Mouse (Mus musculus) limb, embryonic 12.5 days (tissue): Measurements from ENCODE around the gene Gm10295. TPM values are rescaled to one million over a fixed set of nuclear protein-coding genes. Genes with fewer than 3 reads are reported as not detected.
A peak's percentile ranks its signal among the peaks of the same experiment; 100 is the strongest.

Experiments used
- ATAC-seq: fragments of 200-750 bp; cut with Nextera tagmentation; 2 replicates; pipeline ENCODE4 v1.8.0; 2017; ENCODE audit warnings: low read depth, moderate TSS enrichment; ENCODE audit not compliant: insufficient number of reproducible peaks, insufficient read depth, low FRiP score, low TSS enrichment
- H3K27ac ChIP-seq: fragments of 300-500 bp; sonication (generic); 2 replicates; pipeline ENCODE4 v1.5.1; 2016; ENCODE audit warnings: mild to moderate bottlenecking, moderate library complexity
- H3K27me3 ChIP-seq: fragments of 300-500 bp; sonication (generic); 2 replicates; pipeline ENCODE4 v1.6.1; 2016; ENCODE audit warnings: mild to moderate bottlenecking, moderate library complexity
- H3K36me3 ChIP-seq: fragments of 300-500 bp; sonication (generic); 2 replicates; pipeline ENCODE4 v1.6.1; 2016; ENCODE audit warnings: mild to moderate bottlenecking, moderate library complexity
- H3K4me1 ChIP-seq: fragments of 300-500 bp; sonication (generic); replicated peaks from 2 replicates; pipeline ENCODE4 v1.6.1; 2016
- H3K4me2 ChIP-seq: fragments of 300-500 bp; sonication (generic); 2 replicates; pipeline ENCODE4 v1.6.1; 2016; ENCODE audit warnings: mild to moderate bottlenecking, moderate library complexity
- H3K4me3 ChIP-seq: fragments of 300-500 bp; sonication (generic); replicated peaks from 2 replicates; pipeline ENCODE4 v1.5.1; 2016; ENCODE audit warnings: mild to moderate bottlenecking
- H3K9ac ChIP-seq: fragments of 300-500 bp; sonication (generic); replicated peaks from 2 replicates; pipeline ENCODE4 v1.6.1; 2016; ENCODE audit warnings: mild to moderate bottlenecking, moderate library complexity
- H3K9me3 ChIP-seq: fragments of 300-500 bp; sonication (generic); 2 replicates; pipeline ENCODE4 v1.6.1; 2016; ENCODE audit warnings: mild to moderate bottlenecking, moderate library complexity
- WGBS: fragments of 180-500 bp; shearing (Covaris S2); methylation state at CpG from one replicate; pipeline ENCODE4 v1.1.7; 2016; 5-methylcytosine and 5-hydroxymethylcytosine counted together
- polyA plus RNA-seq: library from polyadenylated mRNA; unstranded; fragments of >200 nt; fragmentation: Nextera tagmentation; extraction: Ambion mirVana; gene quantifications from 2 replicates; pipeline ENCODE4 v1.2.1, GENCODE M21; 2016

Gene Gm10295
- polyA plus RNA-seq, 1 experiment from 2014 or later = not detected

- no peaks in the 10 kb centered on the region for H3K9me3 ChIP-seq
- ATAC-seq = no peak
- no peaks in the 10 kb centered on the region for H3K27me3 ChIP-seq
- peaks cover 32% of the 10 kb centered on the region for H3K4me1 ChIP-seq
- WGBS = 20% methylated on average over 20 of the region's 20 CpGs
- H3K36me3 ChIP-seq = no peaks in the 10 kb centered on the region
- H3K4me3 ChIP-seq = no peak overlapping the region
- H3K9ac ChIP-seq = no peak overlapping the region; the same call in 1 of the 2 replicates
- peak overlapping the region; percentile 75 for H3K27ac ChIP-seq
- H3K4me2 ChIP-seq = peak overlapping the region; percentile 21; the same call in 1 of the 2 replicates
Observed at GRCm38 (mm10) chr7:71383341-71384130, 32.3 kb upstream of the Gm10295 start.

GRCm38 (mm10) chr7:71379826-71380825, 28.8 kb upstream of the Gm10295 start:
- 22% methylated on average over 18 of the region's 18 CpGs for WGBS
- Histone ChIP-seq H3K4me3 (no peak overlapping the region), H3K27me3 (no peaks in the 10 kb centered on the region; the same call in 1 of the 2 replicates), H3K9ac (no peak overlapping the region), H3K4me1 (peaks cover 27% of the 10 kb centered on the region), H3K4me2 (no peak overlapping the region), H3K27ac (no peak overlapping the region), H3K36me3 (no peaks in the 10 kb centered on the region), H3K9me3 (no peaks in the 10 kb centered on the region)
- ATAC-seq = no peak

GRCm38 (mm10) chr7:71378812-71379760, 27.8 kb upstream of the Gm10295 start:
- peaks cover 21% of the 10 kb centered on the region for H3K4me1 ChIP-seq
- H3K27me3 ChIP-seq = no peaks in the 10 kb centered on the region; the same call in 1 of the 2 replicates
- no peak overlapping the region for H3K4me3 ChIP-seq
- H3K36me3 ChIP-seq = no peaks in the 10 kb centered on the region
- ATAC-seq = no peak
- H3K9ac ChIP-seq = no peak overlapping the region
- H3K9me3 ChIP-seq = no peaks in the 10 kb centered on the region
- H3K27ac ChIP-seq = no peak overlapping the region
- no peak overlapping the region for H3K4me2 ChIP-seq
- WGBS = 56% methylated on average over 18 of the region's 18 CpGs

GRCm38 (mm10) chr7:71377983-71378382, 26.7 kb upstream of the Gm10295 start:
- H3K4me2 ChIP-seq = no peak overlapping the region
- H3K36me3 ChIP-seq = no peaks in the 10 kb centered on the region
- H3K9ac ChIP-seq = no peak overlapping the region
- H3K27me3 ChIP-seq = no peaks in the 10 kb centered on the region; the same call in 1 of the 2 replicates
- H3K27ac ChIP-seq = no peak overlapping the region
- no peak overlapping the region for H3K4me3 ChIP-seq
- 77% methylated on average over 6 of the region's 6 CpGs for WGBS
- no peaks in the 10 kb centered on the region for H3K9me3 ChIP-seq
- peaks cover 12% of the 10 kb centered on the region for H3K4me1 ChIP-seq
- ATAC-seq = no peak

GRCm38 (mm10) chr7:71374059-71374458, 22.8 kb upstream of the Gm10295 start:
- no peak overlapping the region for H3K9ac ChIP-seq
- 32% methylated on average over 5 of the region's 5 CpGs for WGBS
- H3K27me3 ChIP-seq = no peaks in the 10 kb centered on the region; the same call in 1 of the 2 replicates
- H3K4me3 ChIP-seq = no peak overlapping the region
- no peak overlapping the region for H3K27ac ChIP-seq
- H3K36me3 ChIP-seq = no peaks in the 10 kb centered on the region
- no peak for ATAC-seq
- H3K9me3 ChIP-seq = no peaks in the 10 kb centered on the region
- H3K4me2 ChIP-seq = no peak overlapping the region
- peaks cover 6% of the 10 kb centered on the region; the same call in 1 of the 2 replicates for H3K4me1 ChIP-seq

- peaks cover 6% of the 10 kb centered on the region; the same call in 1 of the 2 replicates for H3K4me1 ChIP-seq
- no peaks in the 10 kb centered on the region for H3K36me3 ChIP-seq
- no peaks in the 10 kb centered on the region; the same call in 1 of the 2 replicates for H3K27me3 ChIP-seq
- 16% methylated on average over 2 of the region's 2 CpGs for WGBS
- no peak overlapping the region for H3K9ac ChIP-seq
- no peaks in the 10 kb centered on the region for H3K9me3 ChIP-seq
- H3K4me2 ChIP-seq = no peak overlapping the region
- ATAC-seq = no peak
- H3K4me3 ChIP-seq = no peak overlapping the region
- H3K27ac ChIP-seq = no peak overlapping the region
Observed at GRCm38 (mm10) chr7:71371916-71372315, 20.6 kb upstream of the Gm10295 start.

- Histone ChIP-seq H3K36me3 (no peaks in the 10 kb centered on the region), H3K4me3 (no peak overlapping the region), H3K27ac (no peak overlapping the region), H3K9me3 (no peaks in the 10 kb centered on the region), H3K4me1 (peaks cover 6% of the 10 kb centered on the region; the same call in 1 of the 2 replicates), H3K4me2 (no peak overlapping the region), H3K27me3 (no peaks in the 10 kb centered on the region; the same call in 1 of the 2 replicates), H3K9ac (no peak overlapping the region)
- no peak for ATAC-seq
- 46% methylated on average over 2 of the region's 2 CpGs for WGBS
Observed at GRCm38 (mm10) chr7:71370746-71371145, 19.5 kb upstream of the Gm10295 start.

- Histone ChIP-seq H3K9ac (no peak overlapping the region), H3K36me3 (no peaks in the 10 kb centered on the region), H3K9me3 (no peaks in the 10 kb centered on the region), H3K27me3 (no peaks in the 10 kb centered on the region; the same call in 1 of the 2 replicates), H3K4me3 (no peak overlapping the region), H3K4me2 (no peak overlapping the region), H3K27ac (no peak overlapping the region), H3K4me1 (peaks cover 6% of the 10 kb centered on the region; the same call in 1 of the 2 replicates)
- ATAC-seq = no peak
- 87% methylated on average over 3 of the region's 3 CpGs for WGBS
Observed at GRCm38 (mm10) chr7:71370128-71370527, 18.8 kb upstream of the Gm10295 start.

- H3K36me3 ChIP-seq = no peaks in the 10 kb centered on the region
- no peak overlapping the region for H3K9ac ChIP-seq
- ATAC-seq = no peak
- no peak overlapping the region for H3K4me2 ChIP-seq
- H3K27ac ChIP-seq = no peak overlapping the region
- no peaks in the 10 kb centered on the region for H3K9me3 ChIP-seq
- H3K4me1 ChIP-seq = peaks cover 4% of the 10 kb centered on the region; the same call in 1 of the 2 replicates
- no peak overlapping the region for H3K4me3 ChIP-seq
- WGBS = 84% methylated on average over 13 of the region's 13 CpGs
- no peaks in the 10 kb centered on the region for H3K27me3 ChIP-seq
Observed at GRCm38 (mm10) chr7:71368543-71369181, 17.4 kb upstream of the Gm10295 start.

- Histone ChIP-seq H3K36me3 (no peaks in the 10 kb centered on the region), H3K27me3 (peaks cover 8% of the 10 kb centered on the region), H3K9me3 (no peaks in the 10 kb centered on the region), H3K4me3 (no peak overlapping the region), H3K9ac (no peak overlapping the region), H3K27ac (no peak overlapping the region), H3K4me1 (0 out of 2 replicates have a peak, but pooled peaks cover 5% of the 10 kb centered on the region), H3K4me2 (no peak overlapping the region)
- no peak for ATAC-seq
- WGBS = 89% methylated on average over 5 of the region's 5 CpGs
Observed at GRCm38 (mm10) chr7:71355596-71355995, 4.3 kb upstream of the Gm10295 start.
